Mouse (Mus musculus): Measurements from ENCODE around the gene Sik3.

DNA sequence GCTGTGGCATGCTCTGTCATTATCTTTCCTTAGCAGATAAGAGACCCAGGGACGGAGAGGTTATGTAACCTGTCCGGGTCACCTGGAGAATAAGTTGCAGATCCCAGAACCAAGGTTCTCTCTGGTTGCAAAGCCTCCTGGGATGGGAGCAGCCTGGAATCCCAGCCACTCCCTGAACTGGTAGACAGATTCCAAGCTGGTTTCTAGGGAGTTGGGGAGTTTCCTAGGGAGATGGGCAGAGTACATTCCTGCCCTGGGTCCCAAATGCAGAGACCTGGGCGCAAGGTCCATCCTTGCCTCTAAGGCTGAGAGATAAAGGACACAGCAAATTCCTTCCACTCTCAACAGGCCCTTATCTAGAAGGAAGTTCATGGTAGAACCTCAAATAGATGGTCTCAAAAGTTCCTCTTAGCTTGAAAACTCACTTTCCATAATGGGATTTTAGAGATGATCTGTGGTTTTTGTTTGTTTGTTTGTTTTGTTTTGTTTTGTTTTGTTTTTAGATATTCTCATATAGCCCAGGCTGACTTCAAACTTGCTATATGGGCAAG lies 214.5 kb downstream of the Sik3 start:
- no peak for TF ChIP-seq CTCF (IDR thresholded peaks at IDR 0.05)
- no peak for TF ChIP-seq POLR2A (IDR thresholded peaks at IDR 0.05; ENCODE audit: insufficient read depth, low read depth, low read length)
- TF ChIP-seq EP300 (IDR thresholded peaks at IDR 0.05; ENCODE audit: insufficient read depth, low read depth, low read length) = no peak
